Mouse (Mus musculus): ENCODE measurements around the gene Atp8b4.
"Not testable (repeated sequence)": the region's sequence is repeated elsewhere in the genome, so short reads cannot be mapped to it uniquely, and the experiment has no call there.

The Atp8b4 gene

GRCm38 (mm10) chr2:126500521-126500920 lies at the start of gene Atp8b4:
Gene Atp8b4, minus strand, starts transcription at chr2:126500674.
- no peak for DNase-seq (ENCODE audit: low read depth, low spot score)

- DNase-seq (ENCODE audit: low read depth, low spot score), result no peak
Measured at GRCm38 (mm10) chr2:126549681-126550080, 49.2 kb upstream of the Atp8b4 start.

- no peak for DNase-seq (ENCODE audit: low read depth, low spot score)
Measured at GRCm38 (mm10) chr2:126546392-126546791, 45.9 kb upstream of the Atp8b4 start.

GRCm38 (mm10) chr2:126545297-126545696 lies 44.8 kb upstream of the Atp8b4 start:
- no peak for DNase-seq (ENCODE audit: low read depth, low spot score)

GRCm38 (mm10) chr2:126542211-126542610 lies 41.7 kb upstream of the Atp8b4 start:
- DNase-seq (ENCODE audit: low read depth, low spot score), result no peak

GRCm38 (mm10) chr2:126540390-126540925 lies 40.0 kb upstream of the Atp8b4 start:
- no peak for DNase-seq (ENCODE audit: low read depth, low spot score)

- DNase-seq (ENCODE audit: low read depth, low spot score), result no peak
Measured at GRCm38 (mm10) chr2:126537654-126538053, 37.2 kb upstream of the Atp8b4 start.

GRCm38 (mm10) chr2:126530581-126530980 lies 30.1 kb upstream of the Atp8b4 start:
- no peak for DNase-seq (ENCODE audit: low read depth, low spot score)

- no peak for DNase-seq (ENCODE audit: low read depth, low spot score)
Measured at GRCm38 (mm10) chr2:126527461-126527860, 27.0 kb upstream of the Atp8b4 start.

- no peak for DNase-seq (ENCODE audit: low read depth, low spot score)
Measured at GRCm38 (mm10) chr2:126524271-126524670, 23.8 kb upstream of the Atp8b4 start.

- DNase-seq (ENCODE audit: low read depth, low spot score), result not testable (repeated sequence)
Measured at GRCm38 (mm10) chr2:126523101-126523745, 22.7 kb upstream of the Atp8b4 start.

GRCm38 (mm10) chr2:126522056-126522455 lies 21.6 kb upstream of the Atp8b4 start:
- no peak for DNase-seq (ENCODE audit: low read depth, low spot score)

- DNase-seq (ENCODE audit: low read depth, low spot score), result no peak
Measured at GRCm38 (mm10) chr2:126521471-126521870, 21.0 kb upstream of the Atp8b4 start.

GRCm38 (mm10) chr2:126520828-126521227 lies 20.4 kb upstream of the Atp8b4 start:
- DNase-seq (ENCODE audit: low read depth, low spot score), result peak; percentile 89

GRCm38 (mm10) chr2:126519872-126520581 lies 19.6 kb upstream of the Atp8b4 start:
- peak; percentile 49 for DNase-seq (ENCODE audit: low read depth, low spot score)

- DNase-seq (ENCODE audit: low read depth, low spot score), result no peak
Measured at GRCm38 (mm10) chr2:126515069-126515826, 14.8 kb upstream of the Atp8b4 start.

- no peak for DNase-seq (ENCODE audit: low read depth, low spot score)
Measured at GRCm38 (mm10) chr2:126508228-126508627, 7.8 kb upstream of the Atp8b4 start.

- no peak for DNase-seq (ENCODE audit: low read depth, low spot score)
Measured at GRCm38 (mm10) chr2:126507477-126507876, 7.0 kb upstream of the Atp8b4 start.

GRCm38 (mm10) chr2:126505156-126505555 lies 4.7 kb upstream of the Atp8b4 start:
- no peak for DNase-seq (ENCODE audit: low read depth, low spot score)

GRCm38 (mm10) chr2:126499730-126500129 lies 744 bp downstream of the Atp8b4 start:
- no peak for DNase-seq (ENCODE audit: low read depth, low spot score)

- DNase-seq (ENCODE audit: low read depth, low spot score), result no peak
Measured at GRCm38 (mm10) chr2:126498761-126499452, 1.6 kb downstream of the Atp8b4 start.

- DNase-seq (ENCODE audit: low read depth, low spot score), result no peak
Measured at GRCm38 (mm10) chr2:126496838-126497237, 3.6 kb downstream of the Atp8b4 start.

All from 3T3-L1 (cell line).